Mouse (Mus musculus) frontal cortex, postnatal 10 days (tissue): ENCODE measurements around the gene Ninl.

ENCODE experiments used
- DNase-seq, 2 experiments: peaks; one replicate each; pipeline ENCODE4 v3.0.0; 2022; ENCODE audit warnings: low spot score in 2 of 2, mixed read lengths in 1 of 2

The Ninl gene

GRCm38 (mm10) chr2:150904936-150905450 is 134.2 kb downstream of the Ninl start, which contains the start of gene Gins1:
TSS of gene Gins1 (plus strand) at chr2:150905400.
- DNase-seq, result no peak

GRCm38 (mm10) chr2:150904272-150904935 is 134.8 kb downstream of the Ninl start, which contains the start of gene Abhd12:
TSS of gene Abhd12 (minus strand) at chr2:150904741.
- DNase-seq, result peak; percentile 94 to 97

GRCm38 (mm10) chr2:150902347-150902746 is 136.8 kb downstream of the Ninl start:
- no peak for DNase-seq

GRCm38 (mm10) chr2:150900341-150900740 is 138.8 kb downstream of the Ninl start:
- DNase-seq, result no peak

GRCm38 (mm10) chr2:150895691-150896252 is 143.4 kb downstream of the Ninl start:
- DNase-seq, result no peak

GRCm38 (mm10) chr2:150894617-150895267 is 144.4 kb downstream of the Ninl start:
- no peak for DNase-seq

GRCm38 (mm10) chr2:150887370-150887769 is 151.8 kb downstream of the Ninl start:
- DNase-seq, result no peak

- DNase-seq, result no peak
Measured at GRCm38 (mm10) chr2:150886315-150886714, 152.9 kb downstream of the Ninl start.

- no peak for DNase-seq
Measured at GRCm38 (mm10) chr2:150885814-150886213, 153.4 kb downstream of the Ninl start.

GRCm38 (mm10) chr2:150884779-150885110 is 154.4 kb downstream of the Ninl start:
- no peak for DNase-seq
